Mouse (Mus musculus) adrenal gland, postnatal 14 days (tissue): ENCODE measurements at regions not wholly inside any gene's neighbourhood (a gene's known extent, or its start where the extent isn't known, plus 50 kb on each side); places are given as distances from the start of the nearest gene placed in this dataset.

Source experiments
- DNase-seq: peaks from one replicate; pipeline ENCODE4 v3.0.0; 2021; ENCODE audit warnings: mixed read lengths

GRCm38 (mm10) chr1:43633246-43633645 is 97.2 kb upstream of the 1500015O10Rik start:
- no peak for DNase-seq

DNA sequence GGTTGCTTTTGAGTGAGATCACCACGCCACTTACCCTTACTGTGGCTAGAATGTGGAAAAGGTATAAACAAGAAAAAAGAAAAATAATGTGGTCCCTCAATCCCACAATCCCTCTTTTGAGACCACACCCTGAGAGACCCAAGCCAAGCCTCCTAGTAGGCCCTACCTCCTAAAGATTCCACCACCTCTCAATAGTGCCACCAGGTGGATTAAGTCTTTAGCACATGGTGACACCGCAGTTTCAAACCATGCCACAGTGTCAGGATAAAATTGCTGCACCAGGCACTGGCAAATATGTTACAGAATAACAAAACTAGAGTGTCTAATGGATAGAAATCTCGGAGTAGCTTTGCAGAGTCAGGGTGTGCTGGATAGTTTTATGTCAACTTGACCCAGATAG is 94.7 kb upstream of the 1500015O10Rik start:
- DNase-seq, result peak; percentile 41

DNA sequence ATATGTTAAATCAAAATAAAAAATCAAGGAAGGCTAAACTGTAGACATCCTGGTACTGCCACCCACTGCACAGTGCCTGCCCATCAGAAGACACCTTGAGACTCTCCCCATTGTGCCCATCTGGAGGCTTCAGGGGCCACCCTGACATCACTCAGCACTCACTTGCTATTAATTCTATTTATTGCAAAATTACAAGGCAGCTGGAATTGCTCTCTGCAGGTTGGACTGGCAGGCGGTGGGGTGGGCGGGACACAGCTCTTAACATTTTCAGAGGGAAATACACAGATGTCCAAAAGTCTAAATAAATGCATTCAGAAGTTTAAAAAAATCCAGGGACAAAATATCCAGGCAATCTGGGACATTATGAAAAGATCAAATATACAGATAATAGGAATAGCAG is 92.4 kb upstream of the 1500015O10Rik start:
- no peak for DNase-seq

DNA sequence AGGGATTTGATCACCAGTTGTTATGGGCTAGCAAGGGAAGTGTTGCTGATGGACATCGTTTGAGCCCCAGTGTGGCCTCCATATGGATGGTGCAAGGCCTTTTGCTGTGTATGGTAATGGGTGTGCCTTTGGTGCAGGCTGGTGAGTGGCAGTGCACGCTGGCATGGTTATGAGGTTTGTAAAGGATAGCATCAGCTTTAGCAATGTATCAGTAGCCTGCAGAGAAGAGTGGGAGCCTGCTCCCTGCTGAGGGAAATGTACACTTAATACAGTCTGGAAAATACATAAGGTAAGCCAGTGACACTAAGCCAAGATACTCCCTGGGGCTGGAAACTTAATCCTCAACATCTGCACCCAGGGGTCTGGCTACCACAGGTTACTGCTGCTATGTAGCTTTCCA is 58.4 kb upstream of the 1500015O10Rik start:
- DNase-seq, result no peak
